Mouse (Mus musculus) lung, adult 2 months (tissue): Measurements from ENCODE around the gene Ppp3ca.

ENCODE experiments used
- CTCF ChIP-seq: fragments of 200-500 bp; IDR thresholded peaks from 2 replicates; pipeline ENCODE4 v1.5.1; 2011; ENCODE audit warnings: mild to moderate bottlenecking, low read length, control low read depth; ENCODE audit not compliant: insufficient read depth
- POLR2A ChIP-seq: fragments of 200-500 bp; IDR thresholded peaks from 2 replicates; pipeline ENCODE4 v1.6.1; 2011; ENCODE audit warnings: low read depth, mild to moderate bottlenecking, control low read depth, low read length, borderline replicate concordance; ENCODE audit errors: extremely low read depth

- TF ChIP-seq CTCF (no peak), POLR2A (no peak)
These were observed 91.5 kb downstream of the Ppp3ca start for GRCm38 (mm10) chr3:136761292-136761978.
